Mouse (Mus musculus): Measurements from ENCODE around the gene Gkap1. TPM values are rescaled to one million over a fixed set of nuclear protein-coding genes. Genes with fewer than 3 reads are reported as not detected.
A peak's percentile ranks its signal among the peaks of the same experiment; 100 is the strongest.

Gkap1 gene
- polyA plus RNA-seq, 1 experiment = 1.0 TPM

DNA sequence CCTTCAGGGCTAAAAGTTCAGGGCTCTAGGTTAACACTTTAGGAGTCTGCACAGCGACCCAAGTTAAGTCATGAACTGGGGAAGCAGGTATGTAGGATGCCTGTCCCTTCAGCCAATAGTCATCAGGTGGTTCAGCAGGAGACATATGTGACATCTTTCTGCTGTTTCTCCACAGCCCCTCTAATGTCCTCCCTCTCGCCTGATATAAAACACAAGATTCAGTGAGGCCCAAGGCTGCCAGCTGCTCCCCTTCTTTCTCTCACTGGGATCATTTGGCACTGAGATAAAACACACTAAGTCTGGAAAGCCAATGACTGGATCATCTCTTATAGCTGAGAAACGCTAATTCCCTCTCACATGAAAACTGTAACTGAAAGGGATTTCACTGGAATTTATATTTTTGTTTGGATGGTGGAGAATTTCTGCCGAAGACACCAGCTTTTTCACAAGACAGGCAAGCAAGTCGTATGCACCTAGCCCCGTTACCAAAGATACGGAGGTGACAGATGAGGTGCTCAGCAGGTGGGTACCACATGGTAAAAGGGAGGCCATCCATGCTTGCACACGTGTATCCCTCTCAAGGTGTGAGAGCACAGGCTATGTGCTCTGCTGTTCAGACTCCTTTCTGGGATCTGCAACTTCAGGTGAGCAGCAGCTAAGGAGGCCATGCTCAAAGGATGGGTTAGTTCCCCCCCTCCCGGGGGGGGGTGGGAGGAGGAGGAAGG, 27.1 kb upstream of the Gkap1 start:
- Histone ChIP-seq H3K27me3 (ENCODE audit: control insufficient read depth, insufficient read depth, low read length) (no peaks in the 10 kb centered on the region), H3K4me3 (ENCODE audit: low read depth, low read length) (no peak overlapping the region), H3K27ac (ENCODE audit: insufficient read depth, low read depth, low read length) (no peak overlapping the region), H3K4me1 (ENCODE audit: control insufficient read depth, insufficient read depth, insufficient read length, low read length) (peaks cover 4% of the 10 kb centered on the region; the same call in 1 of the 2 replicates), H3K36me3 (ENCODE audit: control insufficient read depth, insufficient read depth, low read length) (no peaks in the 10 kb centered on the region)
- WGBS = 88% methylated on average over 9 of the region's 9 CpGs
- TF ChIP-seq POLR2A (IDR thresholded peaks at IDR 0.05; ENCODE audit: low read depth, low read length) = no peak

DNA sequence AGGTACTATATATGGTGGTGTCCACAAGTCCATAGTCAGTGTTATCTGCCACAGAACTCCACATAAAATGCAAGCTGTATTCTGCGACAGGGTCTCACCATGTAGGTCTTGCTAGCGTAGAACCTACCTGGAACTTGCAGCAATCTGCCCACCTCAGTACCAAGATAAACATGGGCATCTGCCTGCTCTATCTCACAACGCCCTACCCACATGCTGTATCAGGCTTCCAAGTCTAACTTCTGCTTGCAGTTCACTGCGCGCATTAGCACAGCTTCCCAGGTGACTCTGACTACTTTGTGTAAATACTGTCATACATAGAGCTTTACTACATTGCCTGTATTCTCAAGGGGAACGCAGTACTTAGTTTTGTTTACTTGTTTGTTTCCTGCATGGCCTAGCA, 26.5 kb upstream of the Gkap1 start:
- Histone ChIP-seq H3K27me3 (ENCODE audit: control insufficient read depth, insufficient read depth, low read length) (no peaks in the 10 kb centered on the region), H3K36me3 (ENCODE audit: control insufficient read depth, insufficient read depth, low read length) (no peaks in the 10 kb centered on the region), H3K4me3 (ENCODE audit: low read depth, low read length) (no peak overlapping the region), H3K27ac (ENCODE audit: insufficient read depth, low read depth, low read length) (no peak overlapping the region), H3K4me1 (ENCODE audit: control insufficient read depth, insufficient read depth, insufficient read length, low read length) (peaks cover 4% of the 10 kb centered on the region; the same call in 1 of the 2 replicates)
- no peak for TF ChIP-seq POLR2A (IDR thresholded peaks at IDR 0.05; ENCODE audit: low read depth, low read length)
- no peak for TF ChIP-seq CTCF (IDR thresholded peaks at IDR 0.05; ENCODE audit: extremely low read depth, insufficient read length, insufficient replicate concordance, low read depth, low read length)
- WGBS = 90% methylated on average over 6 of the region's 6 CpGs

DNA sequence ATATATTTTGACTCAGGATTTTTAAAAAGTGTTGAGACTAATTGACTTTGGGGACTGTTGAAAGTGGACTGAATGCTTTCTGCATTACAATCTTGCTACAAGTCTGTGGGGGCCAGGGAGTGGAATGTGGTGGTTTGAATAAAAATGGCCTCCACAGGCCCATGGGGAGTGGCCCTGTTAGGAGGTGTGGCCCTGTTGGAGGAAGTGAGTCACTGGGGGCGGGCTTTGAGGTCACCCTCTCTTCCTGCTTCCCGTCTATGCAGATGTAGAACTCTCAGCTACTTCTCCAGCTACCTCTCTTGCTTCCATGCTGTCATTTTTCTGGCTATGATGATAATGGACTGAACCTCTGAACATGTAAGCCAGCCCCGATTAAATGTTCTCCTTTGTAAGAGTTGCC, 23.3 kb upstream of the Gkap1 start:
- WGBS = 92% methylated on average over 3 of the region's 3 CpGs
- Histone ChIP-seq H3K27me3 (ENCODE audit: control insufficient read depth, insufficient read depth, low read length) (no peaks in the 10 kb centered on the region), H3K36me3 (ENCODE audit: control insufficient read depth, insufficient read depth, low read length) (no peaks in the 10 kb centered on the region), H3K27ac (ENCODE audit: insufficient read depth, low read depth, low read length) (no peak overlapping the region), H3K4me1 (ENCODE audit: control insufficient read depth, insufficient read depth, insufficient read length, low read length) (peaks cover 4% of the 10 kb centered on the region; the same call in 1 of the 2 replicates), H3K4me3 (ENCODE audit: low read depth, low read length) (no peak overlapping the region)
- no peak for TF ChIP-seq POLR2A (IDR thresholded peaks at IDR 0.05; ENCODE audit: low read depth, low read length)
- TF ChIP-seq CTCF (IDR thresholded peaks at IDR 0.05; ENCODE audit: extremely low read depth, insufficient read length, insufficient replicate concordance, low read depth, low read length) = no peak

DNA sequence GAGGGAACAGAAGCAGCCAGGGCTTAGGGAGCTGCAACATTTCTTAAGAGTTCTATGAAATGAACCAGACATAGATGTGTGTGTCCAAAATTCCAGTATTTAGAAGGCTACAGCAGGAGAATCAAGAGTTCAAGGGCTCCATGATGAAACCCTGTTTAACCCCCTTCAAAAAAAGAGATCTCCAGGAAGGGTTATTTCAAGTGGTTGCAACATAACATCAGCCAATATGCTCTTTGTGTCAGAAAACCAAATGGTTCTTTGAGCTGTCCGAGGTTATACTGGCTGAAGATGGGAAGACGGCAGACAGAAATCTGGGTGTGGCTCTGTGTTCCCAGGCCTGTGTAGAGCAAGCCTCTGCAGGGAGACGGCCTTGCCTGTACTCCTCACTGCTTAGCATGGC, 20.1 kb upstream of the Gkap1 start:
- TF ChIP-seq CTCF (IDR thresholded peaks at IDR 0.05; ENCODE audit: extremely low read depth, insufficient read length, insufficient replicate concordance, low read depth, low read length) (no peak), POLR2A (IDR thresholded peaks at IDR 0.05; ENCODE audit: low read depth, low read length) (no peak)
- 58% methylated on average over 3 of the region's 3 CpGs for WGBS

DNA sequence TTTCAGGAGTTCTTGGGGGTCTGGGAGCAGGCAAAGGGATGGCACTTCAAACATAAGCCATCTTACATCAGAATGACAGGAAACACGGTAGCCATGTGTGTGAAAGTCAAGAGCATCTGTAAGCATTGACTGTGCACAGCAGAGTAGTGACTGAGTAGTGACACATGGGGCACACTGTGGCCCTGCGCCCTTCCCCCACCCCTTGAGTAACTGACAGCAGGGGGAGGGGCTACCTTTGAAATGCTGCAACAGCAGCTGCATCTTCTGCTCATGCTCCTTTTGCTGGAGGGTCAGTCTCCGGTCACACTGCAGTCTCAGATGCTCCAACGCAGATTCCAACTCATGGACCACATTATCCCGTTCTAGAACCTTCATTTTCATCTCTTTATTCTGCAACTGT, 17.3 kb upstream of the Gkap1 start:
- Histone ChIP-seq H3K4me1 (ENCODE audit: control insufficient read depth, insufficient read depth, insufficient read length, low read length) (no peaks in the 10 kb centered on the region), H3K36me3 (ENCODE audit: control insufficient read depth, insufficient read depth, low read length) (no peaks in the 10 kb centered on the region), H3K4me3 (ENCODE audit: low read depth, low read length) (no peak overlapping the region), H3K27ac (ENCODE audit: insufficient read depth, low read depth, low read length) (no peak overlapping the region), H3K27me3 (ENCODE audit: control insufficient read depth, insufficient read depth, low read length) (no peaks in the 10 kb centered on the region)
- no peak for TF ChIP-seq CTCF (IDR thresholded peaks at IDR 0.05; ENCODE audit: extremely low read depth, insufficient read length, insufficient replicate concordance, low read depth, low read length)
- TF ChIP-seq POLR2A (IDR thresholded peaks at IDR 0.05; ENCODE audit: low read depth, low read length) = no peak
- 66% methylated on average over 5 of the region's 5 CpGs for WGBS

More for the DNA sequence above, 20.1 kb upstream of the Gkap1 start:
- no peak overlapping the region for H3K27ac ChIP-seq (ENCODE audit: insufficient read depth, low read depth, low read length)
- no peak overlapping the region for H3K4me3 ChIP-seq (ENCODE audit: low read depth, low read length)
- no peaks in the 10 kb centered on the region for H3K36me3 ChIP-seq (ENCODE audit: control insufficient read depth, insufficient read depth, low read length)
- H3K27me3 ChIP-seq (ENCODE audit: control insufficient read depth, insufficient read depth, low read length) = no peaks in the 10 kb centered on the region
- H3K4me1 ChIP-seq (ENCODE audit: control insufficient read depth, insufficient read depth, insufficient read length, low read length) = peaks cover 4% of the 10 kb centered on the region; the same call in 1 of the 2 replicates

DNA sequence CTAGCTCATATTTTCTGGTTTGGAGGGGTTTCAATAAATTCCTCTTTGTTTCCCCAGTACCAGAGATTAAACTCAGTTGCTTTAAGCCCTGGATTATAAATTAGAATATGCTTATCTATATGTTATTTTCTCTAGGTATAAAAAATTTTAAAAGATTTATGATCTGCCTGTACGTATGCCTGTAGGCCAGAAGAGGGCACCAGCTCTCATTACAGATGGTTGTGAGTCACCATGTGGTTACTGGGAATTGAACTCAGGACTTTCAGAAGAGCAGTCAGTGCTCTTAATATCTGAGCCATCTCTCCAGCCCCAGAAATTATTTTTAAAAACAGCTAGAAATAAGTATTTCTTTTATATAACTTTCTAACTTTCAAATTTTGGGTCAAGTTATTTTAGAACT, 13.8 kb upstream of the Gkap1 start:
- H3K27ac ChIP-seq (ENCODE audit: insufficient read depth, low read depth, low read length) = no peak overlapping the region
- H3K4me3 ChIP-seq (ENCODE audit: low read depth, low read length) = no peak overlapping the region
- no peaks in the 10 kb centered on the region for H3K4me1 ChIP-seq (ENCODE audit: control insufficient read depth, insufficient read depth, insufficient read length, low read length)
- H3K36me3 ChIP-seq (ENCODE audit: control insufficient read depth, insufficient read depth, low read length) = no peaks in the 10 kb centered on the region
- H3K27me3 ChIP-seq (ENCODE audit: control insufficient read depth, insufficient read depth, low read length) = no peaks in the 10 kb centered on the region
- WGBS = 92% methylated on average over 1 of the region's 1 CpGs
- TF ChIP-seq CTCF (IDR thresholded peaks at IDR 0.05; ENCODE audit: extremely low read depth, insufficient read length, insufficient replicate concordance, low read depth, low read length) (no peak), POLR2A (IDR thresholded peaks at IDR 0.05; ENCODE audit: low read depth, low read length) (no peak)

DNA sequence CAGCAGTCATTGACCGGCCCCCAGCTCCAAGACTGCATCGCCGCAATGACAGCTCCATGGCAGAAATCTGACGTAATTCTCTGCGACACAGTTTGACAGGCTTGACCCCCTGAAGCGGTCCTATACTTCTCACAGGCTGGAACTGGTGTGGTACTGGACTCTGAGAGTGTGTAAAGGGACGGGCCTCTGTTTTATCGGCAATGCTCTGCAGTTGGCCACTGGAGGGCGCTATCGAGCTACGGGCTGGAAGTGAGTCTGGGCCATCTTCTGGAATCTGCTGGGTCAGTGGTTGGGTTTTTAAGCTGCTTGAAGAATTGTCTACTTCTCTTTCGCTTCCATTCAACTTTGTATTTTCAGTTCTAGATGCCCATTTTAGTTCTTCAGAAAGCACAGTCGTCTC, 12.3 kb upstream of the Gkap1 start:
- Histone ChIP-seq H3K4me1 (ENCODE audit: control insufficient read depth, insufficient read depth, insufficient read length, low read length) (no peaks in the 10 kb centered on the region), H3K27me3 (ENCODE audit: control insufficient read depth, insufficient read depth, low read length) (0 out of 2 replicates have a peak, but pooled peaks cover 3% of the 10 kb centered on the region), H3K36me3 (ENCODE audit: control insufficient read depth, insufficient read depth, low read length) (no peaks in the 10 kb centered on the region), H3K27ac (ENCODE audit: insufficient read depth, low read depth, low read length) (no peak overlapping the region), H3K4me3 (ENCODE audit: low read depth, low read length) (no peak overlapping the region)
- WGBS = 19% methylated on average over 13 of the region's 13 CpGs
- no peak for TF ChIP-seq POLR2A (IDR thresholded peaks at IDR 0.05; ENCODE audit: low read depth, low read length)
- peak; percentile 98 for TF ChIP-seq CTCF (IDR thresholded peaks at IDR 0.05; ENCODE audit: extremely low read depth, insufficient read length, insufficient replicate concordance, low read depth, low read length)

All from small intestine, adult 2 months (tissue).